Mouse (Mus musculus) C2C12 (cell line): ENCODE results near the gene Cadps2.

Experiments used
- CEBPB ChIP-seq: IDR thresholded peaks from one replicate; pipeline ENCODE4 v1.6.1; 2011; ENCODE audit warnings: low read depth, mild to moderate bottlenecking, control low read depth, moderate library complexity
- CTCF ChIP-seq: IDR thresholded peaks from one replicate; pipeline ENCODE4 v1.5.1; 2011; ENCODE audit not compliant: control insufficient read depth, insufficient read depth, insufficient read length

DNA sequence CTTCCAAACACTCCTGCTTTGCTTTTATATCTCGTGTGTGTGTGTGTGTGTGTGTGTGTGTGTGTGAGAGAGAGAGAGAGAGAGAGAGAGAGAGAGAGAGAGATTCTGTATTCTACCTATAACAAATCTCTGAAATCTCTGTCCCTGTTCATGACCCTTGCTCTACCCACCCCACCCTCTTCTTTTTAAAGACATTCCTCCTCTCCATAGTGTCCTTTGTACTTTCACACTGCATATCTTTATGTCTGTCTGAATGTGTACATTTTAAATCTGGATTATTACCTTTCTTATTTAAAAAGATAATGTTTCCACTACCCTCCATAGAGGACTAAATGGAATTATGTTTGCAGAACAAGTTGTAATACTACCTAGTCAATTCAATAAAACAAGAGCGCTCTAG is 315.5 kb downstream of the Cadps2 start:
- no peak for TF ChIP-seq CTCF
- no peak for TF ChIP-seq CEBPB
